Mouse (Mus musculus) ovary, postnatal 36 days (tissue): Measurements from ENCODE around the gene Prkg2.

Experiments used
- DNase-seq: peaks from one replicate; pipeline ENCODE4 v3.0.0; 2022; ENCODE audit warnings: low spot score, mixed read lengths

Gene Prkg2

DNA sequence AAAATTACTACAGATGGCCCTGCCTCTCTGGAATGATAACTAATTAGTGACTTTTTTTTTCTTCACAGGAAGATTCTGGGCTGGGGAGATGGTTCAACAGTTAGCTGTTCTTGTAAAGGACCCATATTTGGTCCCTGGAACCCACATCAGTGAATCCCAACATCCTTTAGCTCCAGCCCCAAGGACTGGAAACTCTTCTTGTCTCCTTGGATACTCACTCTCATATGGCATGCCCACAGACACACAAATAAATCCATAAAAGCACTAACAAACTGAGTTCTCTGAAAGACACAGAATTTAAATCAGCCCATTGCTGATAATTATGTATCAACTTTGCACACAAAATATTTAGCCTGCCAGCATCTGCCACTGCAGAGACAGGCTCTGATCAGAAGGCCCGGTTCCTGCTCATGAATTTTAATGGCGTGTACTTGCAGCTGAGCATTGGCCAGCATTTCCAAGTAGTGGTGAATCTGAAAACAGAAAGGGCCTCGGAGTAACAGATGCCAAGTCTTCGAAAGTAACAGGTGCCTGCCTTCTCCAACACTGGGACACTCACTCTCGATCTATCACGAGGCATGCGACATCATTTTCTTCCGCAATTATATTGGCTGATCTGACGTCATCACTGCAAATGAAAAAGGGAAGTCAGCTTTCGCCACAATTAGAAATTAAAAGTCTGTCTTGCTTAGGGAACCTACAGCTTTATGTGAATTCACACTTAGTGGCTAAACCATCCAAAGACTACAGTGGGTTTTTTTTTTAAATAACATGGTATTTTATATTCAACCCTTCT lies 61.1 kb downstream of the Prkg2 start:
- no peak for DNase-seq

DNA sequence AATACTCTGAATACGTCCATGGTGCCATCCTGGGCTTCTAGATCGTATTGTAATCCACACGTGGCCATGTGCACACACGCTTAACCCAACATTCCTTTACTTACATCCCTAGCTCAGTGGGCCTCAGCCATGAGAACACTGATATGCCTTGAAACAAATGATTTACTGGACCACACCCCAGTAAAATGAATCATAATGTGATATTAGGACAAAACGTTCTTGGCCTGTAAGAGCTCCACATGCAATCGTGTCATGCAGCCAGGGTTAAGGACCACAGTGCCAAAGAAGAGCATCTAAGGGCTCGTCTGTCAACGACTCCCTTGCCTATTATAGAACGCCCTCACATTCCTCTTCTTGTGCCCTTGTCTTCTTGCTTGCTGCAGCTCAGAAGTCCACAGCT lies 70.5 kb downstream of the Prkg2 start:
- DNase-seq, result no peak

GRCm38 (mm10) chr5:98965139-98965538 lies 72.0 kb downstream of the Prkg2 start:
- no peak for DNase-seq

DNA sequence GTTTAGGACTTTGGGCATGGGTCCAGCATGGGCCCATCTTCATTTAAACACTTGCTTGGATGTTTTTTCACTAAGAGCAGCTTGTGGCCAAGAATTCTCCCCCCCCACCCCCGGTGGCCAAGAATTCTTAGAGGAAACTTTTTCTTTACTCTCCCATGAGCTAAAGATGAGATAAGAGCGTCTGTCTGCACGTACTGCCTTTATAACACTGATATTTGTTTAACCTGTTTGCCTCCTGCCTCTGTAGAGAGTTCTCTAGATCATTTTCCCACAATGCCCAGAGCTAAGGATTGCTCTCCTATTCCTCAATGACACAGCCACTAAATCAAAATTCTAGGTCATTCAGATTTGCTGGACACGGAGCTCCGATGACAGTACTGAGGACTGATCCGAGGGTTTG lies 72.8 kb downstream of the Prkg2 start:
- no peak for DNase-seq

- DNase-seq, result no peak
Measured at GRCm38 (mm10) chr5:98962472-98962871, 74.7 kb downstream of the Prkg2 start.

DNA sequence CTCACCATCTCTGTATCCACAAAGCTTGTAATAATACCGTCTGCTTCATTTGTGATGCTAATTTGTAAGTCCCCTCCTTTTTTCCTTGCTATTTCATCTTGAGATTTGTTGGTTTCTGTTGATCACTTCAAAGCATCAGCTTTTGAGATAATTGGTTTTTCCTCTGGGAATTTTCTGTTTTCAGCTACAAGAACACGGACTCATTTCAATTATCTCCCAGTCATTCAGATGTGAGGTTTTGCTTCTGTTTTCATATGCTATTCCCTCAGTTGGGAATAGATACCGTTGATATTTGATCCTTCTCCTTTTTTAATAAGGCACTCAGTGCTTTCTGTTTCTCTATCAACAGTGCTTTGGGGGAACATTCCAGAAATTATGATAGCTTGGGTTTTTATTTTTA lies 81.6 kb downstream of the Prkg2 start:
- no peak for DNase-seq

DNA sequence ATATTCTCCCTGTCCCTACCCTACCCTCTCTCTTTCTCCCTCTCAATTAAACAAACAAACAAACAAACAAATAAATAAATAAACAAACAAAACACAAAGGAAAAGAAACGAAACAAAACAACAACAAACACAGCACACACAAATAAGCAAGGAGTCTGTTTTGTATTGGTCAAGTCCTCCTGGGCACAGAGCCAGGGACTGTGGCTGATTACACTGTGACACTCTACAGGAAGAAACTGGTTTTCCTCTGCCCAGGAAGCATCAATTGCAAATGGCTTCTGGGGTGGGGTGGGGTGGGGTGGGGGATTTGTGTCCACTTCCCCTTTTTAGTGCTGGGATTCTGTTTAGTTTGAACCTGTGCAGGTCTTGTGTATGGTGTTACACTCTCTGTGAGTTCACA lies 83.8 kb downstream of the Prkg2 start:
- DNase-seq, result no peak

- no peak for DNase-seq
Measured at GRCm38 (mm10) chr5:98951566-98951965, 85.6 kb downstream of the Prkg2 start.

DNA sequence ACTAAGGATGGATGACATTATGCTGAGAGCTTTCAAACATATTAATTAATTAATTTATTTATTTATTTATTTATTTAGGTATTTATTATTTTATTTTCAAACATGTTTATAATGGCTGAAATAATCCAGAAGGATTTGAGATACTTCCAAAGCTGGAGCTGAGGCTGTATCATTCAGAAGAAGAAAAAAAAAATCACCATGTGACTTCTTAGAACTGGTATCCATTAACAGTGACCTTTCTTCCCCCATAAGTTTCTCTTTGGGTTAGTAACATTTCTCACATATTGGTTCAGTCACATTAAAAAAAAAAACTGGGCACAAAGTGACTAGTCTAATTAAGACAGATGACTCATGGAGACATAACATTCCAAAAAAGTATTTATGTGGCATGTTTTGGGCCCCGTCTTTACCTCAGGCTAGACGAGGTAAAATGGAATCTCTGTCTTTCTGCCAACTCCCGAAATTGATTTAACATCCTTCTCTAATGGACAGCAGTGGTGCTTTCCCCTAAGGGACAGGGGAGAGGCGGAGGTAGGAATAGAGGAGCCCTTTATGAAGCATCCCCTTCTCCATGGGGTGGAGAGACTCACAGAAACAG lies 86.6 kb downstream of the Prkg2 start:
- no peak for DNase-seq

GRCm38 (mm10) chr5:98949784-98950183 lies 87.4 kb downstream of the Prkg2 start:
- no peak for DNase-seq

GRCm38 (mm10) chr5:98946656-98947055 lies 90.5 kb downstream of the Prkg2 start:
- DNase-seq, result no peak

DNA sequence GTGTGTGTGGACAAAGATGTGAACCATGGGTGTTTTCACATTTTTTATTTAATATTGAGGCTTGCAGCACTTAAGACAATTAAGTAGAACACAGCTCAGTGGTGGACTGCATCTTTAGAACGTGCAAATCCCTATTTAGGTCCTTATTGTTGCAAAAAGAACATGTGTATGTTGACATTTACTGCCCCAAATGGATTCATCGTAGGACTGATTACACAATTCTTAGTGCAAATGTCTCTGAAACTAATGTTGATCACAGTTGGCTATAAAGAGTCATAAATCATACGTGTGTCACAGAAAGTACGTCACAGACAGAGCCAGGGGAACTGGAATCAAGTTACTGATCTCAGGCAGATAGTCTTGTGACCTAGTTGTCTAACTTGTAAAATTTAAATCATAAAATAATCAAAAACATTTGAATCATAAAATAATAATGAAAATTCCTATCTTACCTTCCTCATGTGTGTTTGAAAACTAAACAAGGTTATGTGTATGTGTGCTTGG lies 91.0 kb downstream of the Prkg2 start:
- DNase-seq, result no peak

GRCm38 (mm10) chr5:98943776-98944175 lies 93.4 kb downstream of the Prkg2 start:
- DNase-seq, result no peak

- no peak for DNase-seq
Measured at GRCm38 (mm10) chr5:98940731-98941130, 96.4 kb downstream of the Prkg2 start.

DNA sequence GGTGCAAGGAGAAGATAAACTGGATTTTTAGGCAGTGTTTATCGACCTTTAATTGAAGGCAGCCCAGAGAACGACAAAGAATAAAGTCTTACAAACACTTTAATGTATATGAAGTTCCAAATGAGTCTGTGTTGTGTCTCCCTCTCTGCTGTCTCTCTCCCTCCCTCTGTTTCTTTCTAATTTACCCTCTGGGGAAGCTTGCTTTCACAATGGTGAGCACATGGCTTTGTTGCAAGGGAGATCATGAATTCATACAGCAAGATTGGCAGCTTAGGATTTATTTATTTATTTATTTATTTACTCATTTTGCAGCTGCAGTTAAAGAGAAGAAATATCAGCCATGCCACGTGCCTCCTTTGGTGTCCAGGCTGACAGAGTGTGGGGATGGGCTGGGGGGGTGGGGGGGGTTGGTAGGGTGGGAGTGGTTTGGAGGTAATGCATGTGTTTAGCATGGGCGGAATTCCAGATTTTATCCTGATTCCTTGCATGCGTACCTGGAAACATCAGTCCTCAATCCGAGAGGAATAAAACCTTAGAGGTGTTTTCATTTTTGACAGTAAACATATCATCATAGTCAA lies 97.4 kb downstream of the Prkg2 start:
- no peak for DNase-seq

GRCm38 (mm10) chr5:98939116-98939515 lies 98.0 kb downstream of the Prkg2 start:
- no peak for DNase-seq

DNA sequence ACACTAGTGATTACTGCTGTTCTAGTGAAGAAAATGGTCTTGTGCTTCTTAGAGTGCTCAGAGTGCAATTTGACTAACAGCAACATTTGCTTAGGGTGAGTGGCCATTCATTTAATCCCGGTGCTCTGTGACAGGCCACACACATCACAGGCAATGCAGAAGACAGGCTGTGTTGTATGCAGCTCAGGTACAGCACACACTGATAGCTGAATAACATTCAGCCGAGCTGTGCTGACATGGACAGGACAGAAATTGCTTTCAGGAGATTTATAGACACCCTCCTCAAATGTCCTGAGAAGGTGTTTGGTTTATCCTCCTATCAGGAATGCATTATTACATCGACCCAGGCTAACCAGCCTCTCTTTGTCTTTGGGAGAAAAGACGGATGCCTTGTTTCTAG lies 99.3 kb downstream of the Prkg2 start:
- DNase-seq, result no peak

- DNase-seq, result no peak
Measured at GRCm38 (mm10) chr5:98936650-98937049, 100.5 kb downstream of the Prkg2 start.

GRCm38 (mm10) chr5:98935930-98936329 lies 101.2 kb downstream of the Prkg2 start:
- DNase-seq, result no peak

DNA sequence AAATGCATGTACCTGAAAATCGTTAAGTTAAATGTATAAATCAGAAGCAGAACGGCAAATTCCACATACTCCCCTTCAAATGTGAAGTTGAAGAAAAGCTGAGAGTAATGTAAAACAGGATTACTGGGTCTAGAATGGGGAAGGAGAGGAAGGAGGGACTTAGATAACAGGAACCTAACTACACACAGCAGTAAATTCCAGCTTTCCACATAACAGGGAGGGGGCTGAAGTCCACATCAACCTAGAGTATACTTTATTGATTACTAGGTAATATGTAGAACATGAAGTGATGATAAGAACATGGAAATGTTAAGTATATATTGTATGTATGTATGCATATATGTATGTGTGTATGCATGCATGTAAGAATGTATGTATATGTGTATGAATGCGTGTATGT lies 114.2 kb downstream of the Prkg2 start:
- no peak for DNase-seq

DNA sequence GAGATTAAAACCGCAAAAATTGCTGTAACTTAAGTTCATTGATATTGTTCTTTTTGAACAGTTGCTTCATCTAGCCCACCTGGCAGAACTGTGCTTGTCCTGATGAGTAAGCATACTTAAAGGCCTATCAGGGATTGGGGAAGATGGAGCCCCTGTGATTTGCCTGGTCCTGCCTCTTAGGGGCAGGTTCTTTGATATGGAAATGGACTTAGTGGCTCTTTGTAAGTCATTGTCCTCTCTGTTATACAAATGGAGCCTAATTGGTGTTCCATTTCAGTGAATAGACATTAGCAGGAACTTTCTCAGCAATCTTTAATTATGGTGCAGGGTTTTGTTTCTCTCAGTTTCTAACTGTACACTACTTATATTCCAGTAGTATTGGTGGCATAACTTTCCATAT lies 115.5 kb downstream of the Prkg2 start:
- DNase-seq, result no peak

GRCm38 (mm10) chr5:98918716-98919115 lies 118.4 kb downstream of the Prkg2 start:
- DNase-seq, result no peak

DNA sequence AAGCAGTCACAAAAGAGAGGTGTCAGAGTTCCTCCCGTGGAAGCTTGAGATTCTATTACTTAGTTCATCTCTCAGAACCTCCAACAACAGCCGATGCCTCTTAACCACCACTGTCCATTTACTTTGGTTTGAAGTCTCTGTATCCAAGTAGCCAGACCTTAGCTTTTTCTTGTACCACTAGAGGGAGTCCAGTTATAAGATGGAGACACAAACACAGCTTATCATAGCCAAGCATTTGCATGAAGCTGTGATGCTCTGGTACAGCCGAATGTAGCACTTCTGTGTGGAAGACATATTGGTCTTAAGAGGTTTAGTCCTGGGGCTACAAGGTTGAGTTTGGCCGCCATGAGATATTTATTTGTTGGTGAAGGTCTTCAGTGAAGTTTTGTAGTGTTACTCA lies 134.8 kb downstream of the Prkg2 start:
- DNase-seq, result no peak
